Mouse (Mus musculus) liver, embryonic 13.5 days (tissue): ENCODE results near the gene Id3. TPM values are rescaled to one million over a fixed set of nuclear protein-coding genes. Genes with fewer than 3 reads are reported as not detected.
A peak's percentile ranks its signal among the peaks of the same experiment; 100 is the strongest.

ENCODE experiments used
- ATAC-seq: fragments of 200-750 bp; cut with Nextera tagmentation; 2 replicates; pipeline ENCODE4 v1.8.0; 2017; ENCODE audit warnings: low read depth, mild to moderate bottlenecking, moderate number of reproducible peaks, moderate library complexity
- DNase-seq: peaks from one replicate; pipeline ENCODE4 v3.0.0; 2022
- H3K27ac ChIP-seq: fragments of 300-500 bp; sonication (generic); 2 replicates; pipeline ENCODE4 v1.5.1; 2015; ENCODE audit warnings: moderate library complexity, mild to moderate bottlenecking, inconsistent platforms
- H3K27me3 ChIP-seq: fragments of 300-500 bp; sonication (generic); 2 replicates; pipeline ENCODE4 v1.6.1; 2015; ENCODE audit warnings: mild to moderate bottlenecking, inconsistent platforms
- H3K36me3 ChIP-seq: fragments of 300-500 bp; sonication (generic); 2 replicates; pipeline ENCODE4 v1.6.1; 2015; ENCODE audit warnings: mild to moderate bottlenecking, inconsistent platforms
- H3K4me1 ChIP-seq: fragments of 300-500 bp; sonication (generic); replicated peaks from 2 replicates; pipeline ENCODE4 v1.6.1; 2015; ENCODE audit warnings: inconsistent platforms
- H3K4me2 ChIP-seq: fragments of 300-500 bp; sonication (generic); 2 replicates; pipeline ENCODE4 v1.6.1; 2015; ENCODE audit warnings: inconsistent platforms, mild to moderate bottlenecking, moderate library complexity
- H3K4me3 ChIP-seq: fragments of 300-500 bp; sonication (generic); replicated peaks from 2 replicates; pipeline ENCODE4 v1.5.1; 2015; ENCODE audit warnings: mild to moderate bottlenecking, inconsistent platforms
- H3K9ac ChIP-seq: fragments of 300-500 bp; sonication (generic); 2 replicates; pipeline ENCODE4 v1.6.1; 2015; ENCODE audit warnings: mild to moderate bottlenecking, inconsistent platforms
- H3K9me3 ChIP-seq: fragments of 300-500 bp; sonication (generic); replicated peaks from 2 replicates; pipeline ENCODE4 v1.6.1; 2016; ENCODE audit warnings: inconsistent platforms
- WGBS: fragments of 180-500 bp; shearing (Covaris S2); methylation state at CpG from one replicate; pipeline ENCODE4 v1.1.7; 2015; ENCODE audit not compliant: insufficient replicate concordance; 5-methylcytosine and 5-hydroxymethylcytosine counted together
- polyA plus RNA-seq: library from polyadenylated mRNA; unstranded; fragments of >200 nt; fragmentation: Nextera tagmentation; extraction: Ambion mirVana; gene quantifications from 2 replicates; pipeline ENCODE4 v1.2.1, GENCODE M21; 2015

Gene Id3
- polyA plus RNA-seq, 1 experiment from 2014 or later = 51.3 TPM

GRCm38 (mm10) chr4:136172542-136173209, 29.4 kb downstream of the Id3 start:
- under 1% methylated on average over 63 of the region's 67 CpGs for WGBS
- Histone ChIP-seq H3K4me3 (peak overlapping the region; percentile 91), H3K27me3 (no peaks in the 10 kb centered on the region; the same call in 1 of the 2 replicates), H3K4me1 (peaks cover 57% of the 10 kb centered on the region), H3K9me3 (no peaks in the 10 kb centered on the region), H3K4me2 (peak overlapping the region; percentile 94), H3K27ac (peak overlapping the region; percentile 99), H3K36me3 (peaks cover 32% of the 10 kb centered on the region), H3K9ac (peak overlapping the region; percentile 100)
- no peak for DNase-seq
- ATAC-seq = no peak

GRCm38 (mm10) chr4:136173210-136173715, 30.0 kb downstream of the Id3 start:
- Histone ChIP-seq H3K4me2 (peak overlapping the region; percentile 94), H3K4me1 (peaks cover 58% of the 10 kb centered on the region), H3K36me3 (peaks cover 34% of the 10 kb centered on the region), H3K27me3 (no peaks in the 10 kb centered on the region; the same call in 1 of the 2 replicates), H3K9me3 (no peaks in the 10 kb centered on the region), H3K27ac (peak overlapping the region; percentile 99), H3K4me3 (peak overlapping the region; percentile 91), H3K9ac (peak overlapping the region; percentile 100)
- DNase-seq = no peak
- no peak for ATAC-seq
- 3% methylated on average over 14 of the region's 14 CpGs for WGBS

GRCm38 (mm10) chr4:136174216-136175193, 31.2 kb downstream of the Id3 start:
- H3K27me3 ChIP-seq = no peaks in the 10 kb centered on the region; the same call in 1 of the 2 replicates
- H3K27ac ChIP-seq = peak overlapping the region; percentile 99
- DNase-seq (peak; percentile 88), ATAC-seq (peak; percentile 81)
- peaks cover 71% of the 10 kb centered on the region for H3K4me1 ChIP-seq
- H3K9ac ChIP-seq = peak overlapping the region; percentile 100
- H3K4me2 ChIP-seq = peak overlapping the region; percentile 94
- H3K36me3 ChIP-seq = peaks cover 47% of the 10 kb centered on the region
- no peaks in the 10 kb centered on the region for H3K9me3 ChIP-seq
- peak overlapping the region; percentile 91 for H3K4me3 ChIP-seq
- 43% methylated on average over 13 of the region's 13 CpGs for WGBS

GRCm38 (mm10) chr4:136176022-136176552, 32.8 kb downstream of the Id3 start:
- Histone ChIP-seq H3K27me3 (no peaks in the 10 kb centered on the region), H3K4me2 (peak overlapping the region; percentile 94), H3K4me3 (peak overlapping the region; percentile 91), H3K36me3 (peaks cover 63% of the 10 kb centered on the region), H3K27ac (peak overlapping the region; percentile 99), H3K9ac (peak overlapping the region; percentile 100), H3K9me3 (no peaks in the 10 kb centered on the region), H3K4me1 (peaks cover 81% of the 10 kb centered on the region)
- DNase-seq (no peak), ATAC-seq (no peak)
- 72% methylated on average over 10 of the region's 10 CpGs for WGBS

GRCm38 (mm10) chr4:136177244-136177611, 33.9 kb downstream of the Id3 start:
- peak overlapping the region; percentile 91 for H3K4me3 ChIP-seq
- no peak for DNase-seq
- peaks cover 74% of the 10 kb centered on the region for H3K36me3 ChIP-seq
- peak overlapping the region; percentile 94 for H3K4me2 ChIP-seq
- peaks cover 82% of the 10 kb centered on the region for H3K4me1 ChIP-seq
- H3K9me3 ChIP-seq = no peaks in the 10 kb centered on the region
- WGBS = 9% methylated on average over 8 of the region's 8 CpGs
- H3K9ac ChIP-seq = peak overlapping the region; percentile 100
- no peak for ATAC-seq
- no peaks in the 10 kb centered on the region for H3K27me3 ChIP-seq
- H3K27ac ChIP-seq = peak overlapping the region; percentile 99

GRCm38 (mm10) chr4:136177612-136178474, 34.5 kb downstream of the Id3 start:
- Histone ChIP-seq H3K4me1 (peaks cover 84% of the 10 kb centered on the region), H3K27me3 (no peaks in the 10 kb centered on the region), H3K4me3 (peak overlapping the region; percentile 91), H3K36me3 (peaks cover 80% of the 10 kb centered on the region), H3K4me2 (peak overlapping the region; percentile 94), H3K27ac (peak overlapping the region; percentile 99), H3K9ac (peak overlapping the region; percentile 100), H3K9me3 (no peaks in the 10 kb centered on the region)
- DNase-seq (peak; percentile 91), ATAC-seq (peak; percentile 85)
- 10% methylated on average over 11 of the region's 11 CpGs for WGBS

GRCm38 (mm10) chr4:136178475-136178921, 35.2 kb downstream of the Id3 start:
- H3K4me2 ChIP-seq = peak overlapping the region; percentile 94
- H3K27me3 ChIP-seq = no peaks in the 10 kb centered on the region
- H3K9ac ChIP-seq = peak overlapping the region; percentile 100
- ATAC-seq (no peak), DNase-seq (no peak)
- no peaks in the 10 kb centered on the region for H3K9me3 ChIP-seq
- peak overlapping the region; percentile 91 for H3K4me3 ChIP-seq
- peaks cover 87% of the 10 kb centered on the region for H3K36me3 ChIP-seq
- H3K27ac ChIP-seq = peak overlapping the region; percentile 99
- WGBS = 22% methylated on average over 12 of the region's 12 CpGs
- peaks cover 90% of the 10 kb centered on the region for H3K4me1 ChIP-seq

GRCm38 (mm10) chr4:136179456-136179855, 36.2 kb downstream of the Id3 start:
- H3K4me1 ChIP-seq = peaks cover 89% of the 10 kb centered on the region
- H3K4me2 ChIP-seq = peak overlapping the region; percentile 94
- H3K27me3 ChIP-seq = no peaks in the 10 kb centered on the region
- H3K9me3 ChIP-seq = no peaks in the 10 kb centered on the region
- peak overlapping the region; percentile 99 for H3K27ac ChIP-seq
- peak overlapping the region; percentile 100 for H3K9ac ChIP-seq
- 62% methylated on average over 7 of the region's 7 CpGs for WGBS
- H3K4me3 ChIP-seq = peak overlapping the region; percentile 91
- ATAC-seq (no peak), DNase-seq (no peak)
- H3K36me3 ChIP-seq = peaks cover 91% of the 10 kb centered on the region

- Histone ChIP-seq H3K4me3 (peak overlapping the region; percentile 91), H3K9me3 (no peaks in the 10 kb centered on the region), H3K27ac (peak overlapping the region; percentile 99), H3K27me3 (no peaks in the 10 kb centered on the region), H3K4me1 (peaks cover 87% of the 10 kb centered on the region), H3K9ac (peak overlapping the region; percentile 100), H3K4me2 (peak overlapping the region; percentile 94), H3K36me3 (peaks cover 92% of the 10 kb centered on the region)
- peak; percentile 37 for ATAC-seq
- peak; percentile 86 for DNase-seq
- 6% methylated on average over 15 of the region's 15 CpGs for WGBS
Measured at GRCm38 (mm10) chr4:136179998-136180397, 36.7 kb downstream of the Id3 start.
